Mouse (Mus musculus): Measurements from ENCODE around the gene Cfap126.
"Not testable (repeated sequence)": the region's sequence is repeated elsewhere in the genome, so short reads cannot be mapped to it uniquely, and the experiment has no call there.

Gene Cfap126

GRCm38 (mm10) chr1:171113873-171114299, at the start of gene Cfap126:
Gene Cfap126, plus strand, starts transcription at chr1:171113918.
- ATAC-seq (ENCODE audit: low TSS enrichment) = peak; percentile 53

GRCm38 (mm10) chr1:171064491-171065242, 49.1 kb upstream of the Cfap126 start, which contains the start of gene Fcgr3:
Gene Fcgr3, minus strand, starts transcription at chr1:171064935.
- peak; percentile 30; the same call in 1 of the 2 replicates for ATAC-seq (ENCODE audit: low TSS enrichment)

GRCm38 (mm10) chr1:171065243-171065587, 48.5 kb upstream of the Cfap126 start:
- ATAC-seq (ENCODE audit: low TSS enrichment) = not testable (repeated sequence)

- not testable (repeated sequence) for ATAC-seq (ENCODE audit: low TSS enrichment)
Observed at GRCm38 (mm10) chr1:171065768-171066167, 48.0 kb upstream of the Cfap126 start.

- ATAC-seq (ENCODE audit: low TSS enrichment) = not testable (repeated sequence)
Observed at GRCm38 (mm10) chr1:171066583-171066982, 47.1 kb upstream of the Cfap126 start.

- ATAC-seq (ENCODE audit: low TSS enrichment) = not testable (repeated sequence)
Observed at GRCm38 (mm10) chr1:171067928-171068327, 45.8 kb upstream of the Cfap126 start.

GRCm38 (mm10) chr1:171069508-171069907, 44.2 kb upstream of the Cfap126 start:
- ATAC-seq (ENCODE audit: low TSS enrichment) = not testable (repeated sequence)

GRCm38 (mm10) chr1:171070879-171071278, 42.8 kb upstream of the Cfap126 start:
- not testable (repeated sequence) for ATAC-seq (ENCODE audit: low TSS enrichment)

- ATAC-seq (ENCODE audit: low TSS enrichment) = peak; percentile 28; the same call in 1 of the 2 replicates
Observed at GRCm38 (mm10) chr1:171071726-171072125, 42.0 kb upstream of the Cfap126 start.

GRCm38 (mm10) chr1:171072217-171072616, 41.5 kb upstream of the Cfap126 start:
- ATAC-seq (ENCODE audit: low TSS enrichment) = not testable (repeated sequence)

GRCm38 (mm10) chr1:171074283-171074682, 39.4 kb upstream of the Cfap126 start:
- not testable (repeated sequence) for ATAC-seq (ENCODE audit: low TSS enrichment)

- not testable (repeated sequence) for ATAC-seq (ENCODE audit: low TSS enrichment)
Observed at GRCm38 (mm10) chr1:171076176-171076575, 37.5 kb upstream of the Cfap126 start.

- not testable (repeated sequence) for ATAC-seq (ENCODE audit: low TSS enrichment)
Observed at GRCm38 (mm10) chr1:171077192-171077591, 36.5 kb upstream of the Cfap126 start.

- ATAC-seq (ENCODE audit: low TSS enrichment) = peak; percentile 11
Observed at GRCm38 (mm10) chr1:171077955-171078354, 35.8 kb upstream of the Cfap126 start.

GRCm38 (mm10) chr1:171078419-171078818, 35.3 kb upstream of the Cfap126 start:
- ATAC-seq (ENCODE audit: low TSS enrichment) = not testable (repeated sequence)

- ATAC-seq (ENCODE audit: low TSS enrichment) = peak; percentile 18; the same call in 1 of the 2 replicates
Observed at GRCm38 (mm10) chr1:171079345-171079744, 34.4 kb upstream of the Cfap126 start.

GRCm38 (mm10) chr1:171079825-171080224, 33.9 kb upstream of the Cfap126 start:
- not testable (repeated sequence) for ATAC-seq (ENCODE audit: low TSS enrichment)

- ATAC-seq (ENCODE audit: low TSS enrichment) = not testable (repeated sequence)
Observed at GRCm38 (mm10) chr1:171081512-171082231, 32.0 kb upstream of the Cfap126 start.

GRCm38 (mm10) chr1:171085718-171086117, 28.0 kb upstream of the Cfap126 start:
- ATAC-seq (ENCODE audit: low TSS enrichment) = 0 out of 2 replicates have a peak, but pooled peaks have one; percentile 15

- not testable (repeated sequence) for ATAC-seq (ENCODE audit: low TSS enrichment)
Observed at GRCm38 (mm10) chr1:171088237-171088869, 25.4 kb upstream of the Cfap126 start.

- ATAC-seq (ENCODE audit: low TSS enrichment) = no peak
Observed at GRCm38 (mm10) chr1:171089891-171090290, 23.8 kb upstream of the Cfap126 start.

- ATAC-seq (ENCODE audit: low TSS enrichment) = no peak
Observed at GRCm38 (mm10) chr1:171090761-171091160, 23.0 kb upstream of the Cfap126 start.

Data from frontal cortex, adult (tissue).